Mouse (Mus musculus) c-Kit-negative CD71-positive TER-119-positive erythroid progenitor cells, embryonic 14.5 days (primary cell): Measurements from ENCODE around the gene Gm3696.
"Not testable (repeated sequence)": the region's sequence is repeated elsewhere in the genome, so short reads cannot be mapped to it uniquely, and the experiment has no call there.

Experiments
- DNase-seq: peaks from one replicate; pipeline ENCODE4 v3.0.0-alpha.2; 2013; ENCODE audit warnings: low read depth, low spot score

Gm3696 gene

DNA sequence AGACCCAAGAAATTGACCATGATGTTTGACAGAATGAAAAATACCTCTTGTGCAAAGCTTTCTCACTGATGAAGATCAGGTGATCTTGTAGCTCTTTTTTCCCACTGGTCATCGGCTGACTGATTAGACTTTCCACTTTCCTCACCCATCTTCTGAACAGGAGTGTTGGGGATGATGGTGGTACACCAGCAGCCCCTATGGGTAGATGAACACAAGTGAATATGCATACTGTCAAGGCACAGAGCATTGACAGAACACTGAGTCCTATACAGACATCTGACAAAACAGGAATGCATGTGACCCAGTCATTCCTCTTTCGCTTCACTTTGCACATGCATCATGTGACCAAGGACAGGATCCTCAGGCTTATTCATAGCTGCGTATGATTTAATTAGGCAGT is at the start of gene Gm3696:
Gene Gm3696 (minus strand): TSS at position 101 of the 400 bp plus-strand sequence.
- DNase-seq: not testable (repeated sequence)

DNA sequence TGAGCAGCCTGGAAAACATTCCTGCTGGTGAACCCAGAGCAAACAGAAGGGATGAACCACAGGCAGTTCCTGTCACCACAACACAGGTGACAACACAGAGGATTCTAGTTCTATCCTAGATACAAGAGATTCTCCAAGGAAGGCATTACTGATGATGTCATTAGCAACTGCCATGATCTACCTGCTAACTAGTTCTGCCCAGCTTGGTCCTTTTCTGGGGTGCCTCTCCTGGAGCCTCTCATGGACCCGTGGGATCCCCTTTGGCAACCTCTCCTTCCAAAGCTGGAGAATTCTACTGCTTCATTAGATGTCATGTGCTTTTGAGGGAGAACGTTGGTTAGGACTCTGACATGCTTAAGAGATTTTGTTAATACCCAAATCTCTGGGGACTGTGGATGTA is 24.9 kb upstream of the Gm3696 start, which contains the start of gene Gm6676:
Gene Gm6676 (minus strand): TSS at position 101 of the 400 bp plus-strand sequence.
- not testable (repeated sequence) for DNase-seq

DNA sequence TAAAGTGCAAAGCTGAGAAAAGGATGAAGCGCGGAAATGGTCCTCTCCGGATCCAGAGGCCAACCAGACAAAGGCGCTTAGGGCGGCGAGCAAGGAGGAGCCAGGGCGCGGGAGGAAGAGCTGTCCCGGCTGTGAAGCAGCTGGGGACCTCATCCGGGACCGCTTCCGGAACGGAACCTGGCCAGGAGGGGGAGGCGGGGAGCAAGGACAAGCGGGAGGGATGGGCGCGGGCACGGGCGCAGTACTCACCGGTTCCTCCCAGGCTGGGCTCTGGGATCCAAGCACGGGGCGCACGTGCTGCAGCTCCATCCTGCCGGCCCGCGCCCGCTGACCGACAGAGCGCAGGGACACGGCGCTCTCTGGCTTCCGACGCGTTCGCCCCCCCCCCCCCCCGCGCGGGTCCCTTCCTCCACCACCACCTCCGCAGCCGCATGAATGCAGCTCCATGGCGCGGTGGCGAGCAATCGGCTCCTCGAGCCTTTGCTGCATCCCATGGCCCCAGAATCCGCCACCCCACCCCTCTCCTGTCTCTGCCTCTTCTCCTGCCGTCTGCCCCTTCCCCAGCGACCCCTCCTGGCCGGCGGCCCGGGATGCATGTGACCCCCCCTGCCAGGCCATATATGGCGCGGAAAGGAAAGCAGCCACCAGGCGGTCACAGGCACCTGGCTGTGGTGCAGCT is 4.8 kb upstream of the Gm3696 start:
- not testable (repeated sequence) for DNase-seq

DNA sequence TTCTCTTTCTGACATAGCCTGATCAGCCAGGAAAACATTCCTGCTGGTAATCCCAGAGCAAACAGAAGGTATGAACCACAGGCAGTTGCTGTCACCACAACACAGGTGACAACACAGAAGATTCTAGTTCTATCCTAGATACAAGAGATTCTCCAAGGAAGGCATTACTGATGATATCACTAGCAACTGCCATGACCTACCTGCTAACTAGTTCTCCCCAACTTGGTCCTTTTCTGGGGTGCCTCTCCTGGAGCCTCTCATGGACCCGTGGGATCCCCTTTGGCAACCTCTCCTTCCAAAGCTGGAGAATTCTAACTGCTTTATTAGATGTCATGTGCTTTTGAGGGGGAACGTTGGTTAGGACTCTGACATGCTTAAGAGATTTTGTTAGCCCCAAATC is 55.6 kb downstream of the Gm3696 start, which contains the start of gene Gm3685:
Gene Gm3685 (minus strand): TSS at position 101 of the 400 bp plus-strand sequence.
- DNase-seq: not testable (repeated sequence)
